ENCODE assay signal across 9 mouse cellular contexts in genomic region chr9:70257289-70258101, GRCm38 (mm10). TPM values are rescaled to one million over a fixed set of nuclear protein-coding genes. Genes with fewer than 3 reads are reported as not detected.
A peak's percentile ranks its signal among the peaks of the same experiment; 100 is the strongest.
DNase-seq lines count a peak whose midpoint lies in the region; ATAC-seq and TF ChIP-seq lines count a peak whose summit lies in the region.
"Had no signal": no experiment of that assay in that cellular context is flagged by ENCODE, and none has a peak within 500 bp of the region (broad histone marks: within the 10 kb centered on the region; RNA-seq: fewer than 3 reads in every experiment).

No protein-coding gene starts in this region.

- 0 out of 2 replicates have a peak overlapping the region, but pooled peaks have one; percentile 11 for H3K4me3 ChIP-seq in hindbrain, embryonic 10.5 days
- no peak overlapping the region for H3K4me3 ChIP-seq in hindbrain, embryonic 16.5 days (ENCODE audit: low read length)
- peak overlapping the region; percentile 81 for H3K4me3 ChIP-seq in megakaryocyte, embryonic 14.5 days (replicated peaks)
- no peak overlapping the region for H3K4me3 ChIP-seq in left cerebral cortex, adult 2 months
- H3K4me3 ChIP-seq: liver, embryonic 13.5 days had no signal

- TF ChIP-seq CTCF in left cerebral cortex, adult 2 months (IDR thresholded peaks at IDR 0.05), result no peak

- peak; percentile 59 for DNase-seq in hindbrain, embryonic 10.5 days (ENCODE audit: low spot score)
- peak; percentile 78 for DNase-seq in adrenal gland, postnatal 10 days
- DNase-seq in kidney, adult 11 months, result peak; percentile 64
- DNase-seq in layer of hippocampus, adult 9-11 months, result no peak
- DNase-seq in left cerebral cortex, adult 2 months (ENCODE audit: extremely low spot score in 1 of 2, low spot score in 2 of 2), result no peak
- no peak for DNase-seq in right cerebral cortex, postnatal 14 days
- DNase-seq: liver, embryonic 13.5 days had no signal

- H3K27ac ChIP-seq in hindbrain, embryonic 10.5 days, result peak overlapping the region; percentile 70
- no peak overlapping the region for H3K27ac ChIP-seq in hindbrain, embryonic 16.5 days (ENCODE audit: low read depth, low read length)
- H3K27ac ChIP-seq in left cerebral cortex, adult 2 months, result no peak overlapping the region
- H3K27ac ChIP-seq: liver, embryonic 13.5 days had no signal

- H3K36me3 ChIP-seq in hindbrain, embryonic 10.5 days, result no peaks in the 10 kb centered on the region
- H3K36me3 ChIP-seq in hindbrain, embryonic 16.5 days (ENCODE audit: control insufficient read depth, insufficient read depth, low read length), result no peaks in the 10 kb centered on the region
- H3K36me3 ChIP-seq in megakaryocyte, embryonic 14.5 days (replicated peaks; ENCODE audit: low read length), result peaks cover 25% of the 10 kb centered on the region
- H3K36me3 ChIP-seq: liver, embryonic 13.5 days had no signal

- no peaks in the 10 kb centered on the region for H3K9me3 ChIP-seq in hindbrain, embryonic 10.5 days
- H3K9me3 ChIP-seq in hindbrain, embryonic 16.5 days (ENCODE audit: control insufficient read depth, low read length), result no peaks in the 10 kb centered on the region
- H3K9me3 ChIP-seq in megakaryocyte, embryonic 14.5 days, result no peaks in the 10 kb centered on the region
- H3K9me3 ChIP-seq: liver, embryonic 13.5 days had no signal

- ATAC-seq in hindbrain, embryonic 16.5 days, result no peak

- 48% methylated on average over 13 of the region's 13 CpGs for WGBS in hindbrain, embryonic 10.5 days
- WGBS in hindbrain, embryonic 16.5 days, result 51% methylated on average over 13 of the region's 13 CpGs

- intact Hi-C loops in left cerebral cortex, adult 2 months (cut with DNase I), result no loop called here

- H3K27me3 ChIP-seq in hindbrain, embryonic 10.5 days (ENCODE audit: insufficient read depth, poor library complexity, severe bottlenecking), result no peaks in the 10 kb centered on the region
- H3K27me3 ChIP-seq in hindbrain, embryonic 16.5 days (replicated peaks; ENCODE audit: control insufficient read depth, insufficient read depth, low read length), result no peaks in the 10 kb centered on the region
- no peaks in the 10 kb centered on the region for H3K27me3 ChIP-seq in megakaryocyte, embryonic 14.5 days (replicated peaks)
- H3K27me3 ChIP-seq: liver, embryonic 13.5 days had no signal

- H3K9ac ChIP-seq in hindbrain, embryonic 16.5 days (ENCODE audit: low read depth, low read length), result no peak overlapping the region
- H3K9ac ChIP-seq: liver, embryonic 13.5 days had no signal

- no peak overlapping the region for H3K4me2 ChIP-seq in hindbrain, embryonic 16.5 days (ENCODE audit: low read length)
- H3K4me2 ChIP-seq: liver, embryonic 13.5 days had no signal

- peaks cover 47% of the 10 kb centered on the region for H3K4me1 ChIP-seq in hindbrain, embryonic 10.5 days (replicated peaks)
- peaks cover 6% of the 10 kb centered on the region for H3K4me1 ChIP-seq in hindbrain, embryonic 16.5 days (ENCODE audit: control insufficient read depth, insufficient read depth, low read depth, low read length)
- H3K4me1 ChIP-seq in megakaryocyte, embryonic 14.5 days, result peaks cover 91% of the 10 kb centered on the region

RNA-seq across cellular contexts. Expression of gene Myo1e, which starts 50.3 kb away (rescaled TPM):
- polyA plus RNA-seq in hindbrain, embryonic 10.5 days (2016; fragmentation: Nextera tagmentation; extraction: Ambion mirVana), result 12.6 and 15.2 TPM in 2 replicates
- polyA plus RNA-seq in hindbrain, embryonic 16.5 days (2015; fragmentation: Nextera tagmentation; extraction: Ambion mirVana), result 7.5 and 10.9 TPM in 2 replicates
- 10 to 100 TPM; 17.9 to 19.5 TPM for total RNA-seq in adrenal gland, postnatal 10 days (2021)
- polyA plus RNA-seq in megakaryocyte, embryonic 14.5 days (2012; ENCODE audit: insufficient read depth, low replicate concordance), result 7.1 and 16.7 TPM in 2 replicates
- 10 to 100 TPM; 14.1 to 14.7 TPM for total RNA-seq in left cerebral cortex, adult 2 months (2021)

Comparison
In these comparisons a context has a peak if more than half of its experiments do, and no peak if none do; other contexts are left out.
1. H3K4me3 ChIP-seq: peak in hindbrain, embryonic 10.5 days (single experiment) and megakaryocyte, embryonic 14.5 days (single experiment); none in hindbrain, embryonic 16.5 days (single experiment) and left cerebral cortex, adult 2 months (single experiment).
2. DNase-seq: peak in hindbrain, embryonic 10.5 days (single experiment), adrenal gland, postnatal 10 days (single experiment) and kidney, adult 11 months (single experiment); none in layer of hippocampus, adult 9-11 months (single experiment), left cerebral cortex, adult 2 months (0 of 2) and right cerebral cortex, postnatal 14 days (single experiment).